In genomic region chr19:53366057-53366775, GRCm38 (mm10) we compare ENCODE assay signal across 22 mouse cellular contexts. TPM values are rescaled to one million over a fixed set of nuclear protein-coding genes. Genes with fewer than 3 reads are reported as not detected.
A peak's percentile ranks its signal among the peaks of the same experiment; 100 is the strongest.
DNase-seq lines count a peak whose midpoint lies in the region; ATAC-seq lines count a peak whose summit lies in the region.
"Had no signal": no experiment of that assay in that cellular context is flagged by ENCODE, and none has a peak within 500 bp of the region (broad histone marks: within the 10 kb centered on the region; RNA-seq: fewer than 3 reads in every experiment).

No protein-coding gene starts in this region.

- H3K4me2 ChIP-seq in embryonic facial prominence, embryonic 11.5 days (ENCODE audit: low read depth, low read length): no peak overlapping the region
- no peak overlapping the region for H3K4me2 ChIP-seq in hindbrain, embryonic 15.5 days
- H3K4me2 ChIP-seq: embryonic facial prominence, embryonic 15.5 days; forebrain, embryonic 12.5 days; liver, embryonic 11.5 days; midbrain, embryonic 15.5 days had no signal

- H3K36me3 ChIP-seq in embryonic facial prominence, embryonic 11.5 days (replicated peaks; ENCODE audit: control insufficient read depth, insufficient read depth, low read depth, low read length): no peaks in the 10 kb centered on the region
- H3K36me3 ChIP-seq in embryonic facial prominence, embryonic 10.5 days (replicated peaks): peaks cover 19% of the 10 kb centered on the region
- peaks cover under 1% of the 10 kb centered on the region; the same call in 1 of the 2 replicates for H3K36me3 ChIP-seq in hindbrain, embryonic 15.5 days
- H3K36me3 ChIP-seq in hindbrain, embryonic 10.5 days: peaks cover 11% of the 10 kb centered on the region
- peaks cover 17% of the 10 kb centered on the region for H3K36me3 ChIP-seq in limb, embryonic 10.5 days
- H3K36me3 ChIP-seq: lung, embryonic 15.5 days; midbrain, embryonic 15.5 days; stomach, embryonic 15.5 days had no signal

- H3K27me3 ChIP-seq in embryonic facial prominence, embryonic 11.5 days (ENCODE audit: control insufficient read depth, insufficient read depth, low read length): no peaks in the 10 kb centered on the region
- H3K27me3 ChIP-seq in embryonic facial prominence, embryonic 10.5 days (replicated peaks; ENCODE audit: low read depth, poor library complexity, severe bottlenecking): no peaks in the 10 kb centered on the region
- H3K27me3 ChIP-seq in hindbrain, embryonic 15.5 days: no peaks in the 10 kb centered on the region
- H3K27me3 ChIP-seq in hindbrain, embryonic 10.5 days (ENCODE audit: insufficient read depth, poor library complexity, severe bottlenecking): no peaks in the 10 kb centered on the region
- H3K27me3 ChIP-seq in limb, embryonic 10.5 days (ENCODE audit: low read depth, poor library complexity, severe bottlenecking): no peaks in the 10 kb centered on the region
- H3K27me3 ChIP-seq: embryonic facial prominence, embryonic 15.5 days; forebrain, embryonic 12.5 days; heart, embryonic 15.5 days; lung, embryonic 15.5 days; megakaryocyte, embryonic 14.5 days; midbrain, embryonic 15.5 days; stomach, embryonic 15.5 days had no signal

- WGBS in embryonic facial prominence, embryonic 11.5 days: 84% methylated on average over 11 of the region's 11 CpGs
- WGBS in embryonic facial prominence, embryonic 10.5 days: 86% methylated on average over 11 of the region's 11 CpGs
- WGBS in hindbrain, embryonic 15.5 days: 71% methylated on average over 11 of the region's 11 CpGs
- WGBS in hindbrain, embryonic 10.5 days: 88% methylated on average over 11 of the region's 11 CpGs
- 86% methylated on average over 11 of the region's 11 CpGs for WGBS in limb, embryonic 10.5 days

- H3K9ac ChIP-seq in embryonic facial prominence, embryonic 11.5 days (replicated peaks; ENCODE audit: low read length): no peak overlapping the region
- no peak overlapping the region for H3K9ac ChIP-seq in hindbrain, embryonic 15.5 days
- H3K9ac ChIP-seq: embryonic facial prominence, embryonic 15.5 days; forebrain, embryonic 12.5 days; heart, embryonic 15.5 days; lung, embryonic 15.5 days; midbrain, embryonic 15.5 days; stomach, embryonic 15.5 days had no signal

- H3K4me1 ChIP-seq in embryonic facial prominence, embryonic 11.5 days (ENCODE audit: control insufficient read depth, insufficient read depth, low read length): no peaks in the 10 kb centered on the region
- H3K4me1 ChIP-seq in embryonic facial prominence, embryonic 10.5 days: peaks cover 12% of the 10 kb centered on the region
- H3K4me1 ChIP-seq in hindbrain, embryonic 15.5 days (replicated peaks): peaks cover 23% of the 10 kb centered on the region
- H3K4me1 ChIP-seq in hindbrain, embryonic 10.5 days (replicated peaks): peaks cover 13% of the 10 kb centered on the region; the same call in 1 of the 2 replicates
- peaks cover 20% of the 10 kb centered on the region; the same call in 1 of the 2 replicates for H3K4me1 ChIP-seq in limb, embryonic 10.5 days

- no peak overlapping the region for H3K4me3 ChIP-seq in embryonic facial prominence, embryonic 11.5 days (ENCODE audit: low read depth, low read length)
- no peak overlapping the region for H3K4me3 ChIP-seq in embryonic facial prominence, embryonic 10.5 days
- H3K4me3 ChIP-seq in hindbrain, embryonic 15.5 days: no peak overlapping the region
- H3K4me3 ChIP-seq in hindbrain, embryonic 10.5 days: no peak overlapping the region
- no peak overlapping the region for H3K4me3 ChIP-seq in limb, embryonic 10.5 days
- H3K4me3 ChIP-seq: embryonic facial prominence, embryonic 15.5 days; forebrain, embryonic 12.5 days; heart, embryonic 15.5 days; megakaryocyte, embryonic 14.5 days; midbrain, embryonic 15.5 days; stomach, embryonic 15.5 days had no signal

- H3K27ac ChIP-seq in embryonic facial prominence, embryonic 11.5 days (replicated peaks; ENCODE audit: low read depth, low read length): no peak overlapping the region
- no peak overlapping the region for H3K27ac ChIP-seq in embryonic facial prominence, embryonic 10.5 days (replicated peaks)
- H3K27ac ChIP-seq in hindbrain, embryonic 15.5 days (replicated peaks): 0 out of 2 replicates have a peak overlapping the region, but pooled peaks have one; percentile 9
- no peak overlapping the region for H3K27ac ChIP-seq in hindbrain, embryonic 10.5 days
- no peak overlapping the region for H3K27ac ChIP-seq in limb, embryonic 10.5 days

- no peaks in the 10 kb centered on the region for H3K9me3 ChIP-seq in embryonic facial prominence, embryonic 11.5 days (replicated peaks; ENCODE audit: control insufficient read depth, low read length)
- H3K9me3 ChIP-seq in embryonic facial prominence, embryonic 10.5 days: no peaks in the 10 kb centered on the region
- no peaks in the 10 kb centered on the region for H3K9me3 ChIP-seq in hindbrain, embryonic 15.5 days
- H3K9me3 ChIP-seq in hindbrain, embryonic 10.5 days: no peaks in the 10 kb centered on the region
- no peaks in the 10 kb centered on the region for H3K9me3 ChIP-seq in limb, embryonic 10.5 days (replicated peaks)
- H3K9me3 ChIP-seq: embryonic facial prominence, embryonic 15.5 days; forebrain, embryonic 12.5 days; heart, embryonic 15.5 days; lung, embryonic 15.5 days; megakaryocyte, embryonic 14.5 days; midbrain, embryonic 15.5 days; stomach, embryonic 15.5 days had no signal

- no peak for DNase-seq in embryonic facial prominence, embryonic 11.5 days (ENCODE audit: low spot score)
- no peak for DNase-seq in embryonic facial prominence, embryonic 10.5 days (ENCODE audit: low spot score)
- DNase-seq in hindbrain, embryonic 10.5 days (ENCODE audit: low spot score): no peak
- peak; percentile 30 for DNase-seq in Muller cell, postnatal 12 days (ENCODE audit: inconsistent ontology term)
- DNase-seq in limb, embryonic 10.5 days (ENCODE audit: low spot score): peak; percentile 12
- no peak for DNase-seq in spleen, postnatal 10 days (ENCODE audit: low spot score in 2 of 2)
- DNase-seq: adrenal gland, postnatal 36 days; gastrocnemius, postnatal 36 days; kidney, adult 8-10 months; kidney, postnatal 36 days; spleen, adult 18-20 months; thymus, adult 2 months had no signal

- ATAC-seq in embryonic facial prominence, embryonic 11.5 days (replicated peaks; ENCODE audit: insufficient number of reproducible peaks, low FRiP score, low TSS enrichment, low read depth): 0 out of 2 replicates have a peak, but pooled peaks have one; percentile 42
- ATAC-seq in hindbrain, embryonic 15.5 days (ENCODE audit: low FRiP score, low read depth): no peak
- ATAC-seq: midbrain, embryonic 15.5 days had no signal

RNA-seq across cellular contexts. Expression of gene Gm10197, which starts 5.3 kb away (rescaled TPM):
- 2.4 TPM in 1 of 2 replicates, not detected in the other for polyA plus RNA-seq in embryonic facial prominence, embryonic 11.5 days (2014; fragmentation: Nextera tagmentation; extraction: Ambion mirVana)
- polyA plus RNA-seq in embryonic facial prominence, embryonic 10.5 days (2016; fragmentation: Nextera tagmentation; extraction: Ambion mirVana): 2.0 and 3.6 TPM in 2 replicates
- polyA plus RNA-seq in hindbrain, embryonic 15.5 days (2015; fragmentation: Nextera tagmentation; extraction: Ambion mirVana): not detected in 2 replicates
- polyA plus RNA-seq in hindbrain, embryonic 10.5 days (2016; fragmentation: Nextera tagmentation; extraction: Ambion mirVana): not detected in 2 replicates
- 6.6 TPM in 1 of 2 replicates, not detected in the other for polyA plus RNA-seq in limb, embryonic 10.5 days (2016; fragmentation: Nextera tagmentation; extraction: Ambion mirVana)
- polyA plus RNA-seq: embryonic facial prominence, embryonic 15.5 days; heart, embryonic 15.5 days; liver, embryonic 11.5 days; midbrain, embryonic 15.5 days; thymus, adult 2 months; urinary bladder, adult 2 months had no signal

RNA-seq across cellular contexts. Expression of gene Smndc1, which starts 24.2 kb away (rescaled TPM):
- polyA plus RNA-seq in embryonic facial prominence, embryonic 11.5 days (2014; fragmentation: Nextera tagmentation; extraction: Ambion mirVana): 52.6 and 57.3 TPM in 2 replicates
- polyA plus RNA-seq in embryonic facial prominence, embryonic 10.5 days (2016; fragmentation: Nextera tagmentation; extraction: Ambion mirVana): 46.7 and 49.1 TPM in 2 replicates
- polyA plus RNA-seq in hindbrain, embryonic 15.5 days (2015; fragmentation: Nextera tagmentation; extraction: Ambion mirVana): 28.3 and 31.6 TPM in 2 replicates
- polyA plus RNA-seq in hindbrain, embryonic 10.5 days (2016; fragmentation: Nextera tagmentation; extraction: Ambion mirVana): 36.4 and 43.6 TPM in 2 replicates
- 41.2 and 43.8 TPM in 2 replicates for polyA plus RNA-seq in limb, embryonic 10.5 days (2016; fragmentation: Nextera tagmentation; extraction: Ambion mirVana)

RNA-seq across cellular contexts. Expression of gene Mxi1, which starts 55.9 kb away (rescaled TPM):
- polyA plus RNA-seq in embryonic facial prominence, embryonic 11.5 days (2014; fragmentation: Nextera tagmentation; extraction: Ambion mirVana): 42.8 and 49.0 TPM in 2 replicates
- 29.2 and 33.0 TPM in 2 replicates for polyA plus RNA-seq in embryonic facial prominence, embryonic 10.5 days (2016; fragmentation: Nextera tagmentation; extraction: Ambion mirVana)
- polyA plus RNA-seq in hindbrain, embryonic 15.5 days (2015; fragmentation: Nextera tagmentation; extraction: Ambion mirVana): 48.7 and 52.7 TPM in 2 replicates
- 33.3 and 47.9 TPM in 2 replicates for polyA plus RNA-seq in hindbrain, embryonic 10.5 days (2016; fragmentation: Nextera tagmentation; extraction: Ambion mirVana)
- 28.6 and 32.4 TPM in 2 replicates for polyA plus RNA-seq in limb, embryonic 10.5 days (2016; fragmentation: Nextera tagmentation; extraction: Ambion mirVana)

Comparison
In these comparisons a context has a peak if more than half of its experiments do, and no peak if none do; other contexts are left out.
1. DNase-seq: peak in Muller cell, postnatal 12 days (single experiment) and limb, embryonic 10.5 days (single experiment); none in embryonic facial prominence, embryonic 11.5 days (single experiment), embryonic facial prominence, embryonic 10.5 days (single experiment), hindbrain, embryonic 10.5 days (single experiment) and spleen, postnatal 10 days (0 of 2).